Mouse (Mus musculus): ENCODE measurements around the gene Raly.

Gene Raly

GRCm38 (mm10) chr2:154790656-154791483 lies at the start of gene Raly, which contains the start of gene a:
Raly (plus strand) TSS chr2:154791096.
a (plus strand) TSS chr2:154791402.
- DNase-seq = peak; percentile 100

GRCm38 (mm10) chr2:154742911-154743819 lies 47.7 kb upstream of the Raly start:
- DNase-seq = no peak

DNA sequence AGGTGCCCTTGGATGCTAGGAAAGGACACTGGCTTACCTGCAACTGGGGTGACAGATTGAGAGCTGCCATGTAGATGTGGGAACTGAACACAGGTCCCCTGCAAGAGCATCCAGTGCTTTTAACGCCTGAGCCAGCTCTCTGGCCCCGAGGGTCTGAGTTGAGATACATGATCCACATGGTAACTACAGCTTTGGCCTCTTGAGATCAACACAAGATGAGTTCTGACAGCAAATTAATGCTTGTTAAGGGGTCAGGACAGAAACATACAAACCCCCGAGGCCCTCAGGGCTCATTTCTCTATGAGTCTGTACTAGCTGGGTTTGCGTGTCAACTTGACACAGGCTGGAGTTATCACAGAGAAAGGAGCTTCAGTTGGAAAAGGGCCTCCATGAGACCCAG lies 47.0 kb upstream of the Raly start:
- no peak for DNase-seq

GRCm38 (mm10) chr2:154748383-154748782 lies 42.5 kb upstream of the Raly start:
- no peak for DNase-seq

- no peak for DNase-seq
Observed at GRCm38 (mm10) chr2:154749046-154750036, 41.6 kb upstream of the Raly start.

DNA sequence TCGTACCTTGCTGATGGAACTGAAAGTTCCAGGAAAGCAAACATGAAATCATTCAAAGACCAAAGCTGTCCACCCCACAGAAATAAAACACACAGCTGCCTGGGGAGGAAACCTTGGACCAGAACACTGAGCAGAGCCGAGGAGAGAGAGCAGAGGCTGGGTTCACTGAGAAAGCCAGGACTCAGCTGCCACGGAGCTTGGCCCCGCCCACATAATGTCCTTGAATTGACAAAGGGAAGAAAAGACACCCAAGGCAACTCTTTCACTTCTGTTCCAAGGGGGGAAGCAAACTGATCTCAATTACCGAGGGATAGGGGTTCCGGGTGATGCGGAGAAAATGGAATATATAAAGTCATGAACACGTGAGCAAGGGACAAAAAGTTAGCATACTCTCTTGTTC lies 39.0 kb upstream of the Raly start:
- no peak for DNase-seq

- DNase-seq = no peak
Observed at GRCm38 (mm10) chr2:154754068-154754560, 36.8 kb upstream of the Raly start.

GRCm38 (mm10) chr2:154755791-154756190 lies 35.1 kb upstream of the Raly start:
- no peak for DNase-seq

- DNase-seq = no peak
Observed at GRCm38 (mm10) chr2:154757691-154758090, 33.2 kb upstream of the Raly start.

DNA sequence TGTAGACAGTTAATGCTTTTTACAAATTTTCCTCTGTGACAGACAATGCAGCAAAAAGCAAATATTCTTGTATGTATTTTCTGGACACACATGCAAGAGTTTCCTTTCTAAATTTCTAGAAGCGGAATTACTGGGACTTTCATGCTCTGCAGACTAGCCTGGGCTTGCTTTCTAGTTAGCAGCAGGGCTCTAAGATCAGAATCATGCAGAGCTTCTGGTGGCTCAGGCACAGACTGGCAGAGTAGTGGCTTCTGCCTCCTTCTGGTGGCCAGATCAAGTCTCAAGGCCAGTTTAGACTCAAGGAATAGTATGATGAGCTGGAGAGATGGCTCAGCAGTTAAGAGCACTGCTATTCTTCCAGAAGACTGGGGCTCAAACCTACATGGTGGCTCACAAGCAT lies 32.4 kb upstream of the Raly start:
- DNase-seq = no peak

- no peak for DNase-seq
Observed at GRCm38 (mm10) chr2:154763226-154763625, 27.7 kb upstream of the Raly start.

DNA sequence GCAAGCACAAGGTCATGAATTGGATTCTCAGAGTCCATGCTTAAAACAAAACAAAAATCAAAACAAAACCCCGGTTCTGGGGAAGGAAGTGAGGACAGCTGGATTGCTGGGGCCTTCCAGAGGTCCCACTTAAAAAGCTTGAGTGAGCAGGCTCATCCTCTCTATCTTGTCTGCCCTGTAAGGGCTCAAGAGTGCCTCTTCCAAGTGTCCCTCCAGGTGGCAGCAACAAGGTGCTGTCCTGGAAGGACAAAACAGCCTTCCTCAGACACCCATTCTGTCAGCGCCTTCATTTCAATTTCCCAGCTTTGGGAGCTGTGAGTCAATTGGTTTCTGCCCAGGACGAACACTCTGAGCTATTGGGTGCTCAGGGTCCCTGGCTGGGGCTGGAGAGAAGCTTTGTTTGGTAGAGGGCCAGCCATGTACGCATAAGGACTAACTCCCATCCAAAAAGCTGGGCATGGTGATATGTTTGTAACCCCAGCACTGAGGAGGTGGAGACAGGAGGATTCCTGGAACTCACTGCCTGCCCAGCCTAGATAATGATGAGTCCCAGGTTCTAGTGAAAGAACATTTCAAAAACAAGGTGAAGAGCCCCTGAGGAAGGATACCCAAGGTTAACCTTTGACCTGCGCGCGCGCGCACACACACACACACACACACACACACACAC lies 25.9 kb upstream of the Raly start:
- no peak for DNase-seq

DNA sequence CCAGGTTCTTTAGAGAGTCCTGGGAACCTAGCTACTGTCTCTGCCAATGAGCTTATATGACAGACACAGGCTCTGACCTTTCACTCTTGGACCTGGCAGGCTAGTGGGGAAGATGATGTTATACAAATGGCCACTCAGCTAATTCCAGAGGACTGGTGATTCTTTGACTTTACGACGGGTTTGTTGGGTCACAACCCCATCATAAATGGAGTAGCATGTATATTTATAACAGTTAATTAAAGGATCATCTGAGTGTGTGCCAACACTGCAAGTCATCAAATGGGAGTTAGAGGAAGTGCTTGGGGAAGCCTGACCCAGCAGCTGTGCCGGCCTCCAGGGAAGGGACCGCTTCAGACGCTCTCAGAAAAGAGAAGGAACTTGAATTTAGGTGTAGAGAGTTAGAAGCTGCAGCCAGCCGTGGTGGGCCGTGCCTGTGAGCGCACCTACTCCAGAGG lies 25.3 kb upstream of the Raly start:
- no peak for DNase-seq

- no peak for DNase-seq
Observed at GRCm38 (mm10) chr2:154767051-154767450, 23.8 kb upstream of the Raly start.

DNA sequence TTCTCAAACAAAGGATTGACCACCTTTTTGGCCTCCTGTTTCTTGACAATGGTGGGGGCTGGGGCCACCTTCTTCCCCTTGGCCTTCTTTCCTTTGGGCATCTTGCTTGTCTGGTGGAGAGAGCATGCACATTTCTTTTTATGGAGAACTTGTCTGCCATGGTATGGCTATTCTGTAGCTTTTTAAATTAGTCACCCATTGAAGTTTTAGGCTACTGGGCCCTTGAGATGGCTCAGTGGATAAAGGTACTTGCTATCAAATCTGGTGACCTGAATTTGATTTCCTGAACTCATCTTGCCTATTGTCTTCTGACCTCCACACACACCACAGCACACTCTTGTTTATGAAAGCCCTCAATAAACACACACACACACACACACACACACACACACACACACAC lies 21.0 kb upstream of the Raly start, which contains the start of gene Gm14214:
Gene Gm14214, minus strand, starts transcription at position 101 of the 400 bp plus-strand sequence.
- DNase-seq = no peak

GRCm38 (mm10) chr2:154771604-154772003 lies 19.3 kb upstream of the Raly start:
- DNase-seq = no peak

DNA sequence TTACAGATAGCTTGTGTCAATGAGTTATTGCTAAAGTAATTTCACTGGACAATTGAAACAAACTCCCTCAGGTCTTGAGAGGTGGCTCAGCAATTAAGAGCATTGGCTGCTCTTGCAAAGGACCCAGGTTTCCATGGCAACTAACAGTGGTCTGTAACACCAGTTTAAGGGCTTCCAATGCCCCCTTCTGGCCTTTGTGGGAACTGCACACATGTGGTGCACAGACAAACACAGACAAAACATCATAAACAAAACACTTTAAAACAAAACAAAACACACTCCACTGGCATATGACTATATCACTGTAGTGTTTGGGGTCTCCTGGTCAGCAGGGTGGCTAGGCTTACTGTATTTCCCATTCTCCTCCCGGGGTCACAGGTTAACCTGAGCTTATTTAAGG lies 16.9 kb upstream of the Raly start:
- DNase-seq = peak; percentile 41

GRCm38 (mm10) chr2:154776496-154776895 lies 14.4 kb upstream of the Raly start:
- no peak for DNase-seq

DNA sequence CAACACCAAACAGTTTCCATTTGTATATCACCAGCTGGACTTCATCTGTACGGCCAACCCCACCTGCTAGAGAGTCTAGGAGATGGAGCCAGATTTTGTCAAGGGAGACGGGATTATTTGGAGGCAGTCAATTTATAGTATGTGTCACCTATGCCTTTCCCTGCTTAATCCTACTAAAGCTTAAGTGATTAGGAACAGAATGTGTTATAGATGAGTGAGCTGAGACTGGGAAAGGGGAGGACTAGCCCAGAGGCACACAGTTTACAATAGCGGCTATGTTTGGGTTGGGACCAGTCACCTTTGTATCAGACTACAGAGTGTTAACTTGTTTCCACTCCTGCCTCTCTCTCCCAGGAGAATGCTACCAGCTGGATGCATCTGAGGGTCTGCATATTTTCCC lies 11.2 kb upstream of the Raly start:
- no peak for DNase-seq

DNA sequence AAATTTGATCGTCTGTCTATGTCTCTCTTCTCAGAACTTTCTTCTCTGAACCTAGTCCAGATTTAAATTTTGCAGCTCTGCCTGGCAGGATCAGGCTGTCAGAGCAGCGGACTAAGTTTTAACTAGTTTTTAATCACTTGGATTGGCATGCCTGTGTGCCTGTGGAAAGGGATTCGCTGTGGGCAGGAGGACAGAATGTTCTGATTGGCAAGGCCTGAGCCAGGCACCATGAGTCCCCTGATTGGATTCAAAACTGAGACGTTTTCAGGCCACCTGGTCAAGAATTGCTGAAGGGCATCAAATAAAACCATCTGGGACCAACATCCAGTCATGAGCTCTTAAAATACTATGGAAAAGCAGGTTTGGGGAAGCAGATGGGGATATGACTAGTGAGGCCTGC lies 8.5 kb upstream of the Raly start:
- no peak for DNase-seq

- no peak for DNase-seq
Observed at GRCm38 (mm10) chr2:154782856-154783650, 7.8 kb upstream of the Raly start.
